Mouse (Mus musculus) liver, adult 2 months (tissue): ENCODE measurements at regions not wholly inside any gene's neighbourhood (a gene's known extent, or its start where the extent isn't known, plus 50 kb on each side); places are given as distances from the start of the nearest gene placed in this dataset.

Source experiments
- CTCF ChIP-seq: fragments of 200-500 bp; IDR thresholded peaks from 2 replicates; pipeline ENCODE4 v1.5.1; 2011; ENCODE audit warnings: low read depth, low read length, control low read depth
- POLR2A ChIP-seq: fragments of 200-500 bp; IDR thresholded peaks from 2 replicates; pipeline ENCODE4 v1.6.1; 2011; ENCODE audit warnings: low read length, control low read depth; ENCODE audit not compliant: insufficient read depth; ENCODE audit errors: extremely low read depth

- TF ChIP-seq CTCF (no peak), POLR2A (no peak)
These were observed 314.3 kb upstream of the Mtpn start for GRCm38 (mm10) chr6:35853993-35854392.
